Mouse (Mus musculus) myocyte (in vitro differentiated cells): ENCODE results near the gene Asb17.

Experiments used
- MYOG ChIP-seq, 3 experiments: IDR thresholded peaks; one replicate each; pipeline ENCODE4 v1.6.1; 2011; ENCODE audit warnings: control low read depth in 2 of 3, low read depth in 2 of 3, mild to moderate bottlenecking in 2 of 3; ENCODE audit not compliant: insufficient read length in 2 of 3, control insufficient read depth in 1 of 3, insufficient read depth in 1 of 3
- TCF12 ChIP-seq: IDR thresholded peaks from one replicate; pipeline ENCODE4 v1.6.1; 2011; ENCODE audit warnings: mild to moderate bottlenecking, control low read depth; ENCODE audit not compliant: poor library complexity, insufficient read depth, severe bottlenecking

- no peak for TF ChIP-seq MYOG (IDR thresholded peaks at IDR 0.05; ENCODE audit: control insufficient read depth in 1 of 3, insufficient read depth in 1 of 3, insufficient read length in 2 of 3, low read depth in 2 of 3)
- TF ChIP-seq TCF12: no peak
Observed at GRCm38 (mm10) chr3:153867149-153868136, 23.4 kb downstream of the Asb17 start.
